Mouse (Mus musculus) kidney, embryonic 14.5 days (tissue): ENCODE measurements at regions not wholly inside any gene's neighbourhood (a gene's known extent, or its start where the extent isn't known, plus 50 kb on each side); places are given as distances from the start of the nearest gene placed in this dataset.
A peak's percentile ranks its signal among the peaks of the same experiment; 100 is the strongest.

Experiments
- ATAC-seq: fragments of 200-750 bp; cut with Nextera tagmentation; 2 replicates; pipeline ENCODE4 v1.8.0; 2017; ENCODE audit warnings: moderate number of reproducible peaks, mild to moderate bottlenecking, moderate TSS enrichment, moderate library complexity; ENCODE audit not compliant: low FRiP score, low TSS enrichment
- H3K27ac ChIP-seq: fragments of 300-500 bp; sonication (generic); 2 replicates; pipeline ENCODE4 v1.5.1; 2014; ENCODE audit warnings: low read depth, mild to moderate bottlenecking, low read length, moderate library complexity, mixed read lengths
- H3K27me3 ChIP-seq: fragments of 300-500 bp; sonication (generic); 2 replicates; pipeline ENCODE4 v1.6.1; 2014; ENCODE audit warnings: mild to moderate bottlenecking, low read length; ENCODE audit not compliant: control insufficient read depth, insufficient read depth
- H3K36me3 ChIP-seq: fragments of 300-500 bp; sonication (generic); 2 replicates; pipeline ENCODE4 v1.6.1; 2014; ENCODE audit warnings: low read length, mixed read lengths; ENCODE audit not compliant: control insufficient read depth, insufficient read depth
- H3K4me1 ChIP-seq: fragments of 300-500 bp; sonication (generic); 2 replicates; pipeline ENCODE4 v1.6.1; 2014; ENCODE audit warnings: low read length, mixed read lengths; ENCODE audit not compliant: control insufficient read depth, insufficient read depth
- H3K4me2 ChIP-seq: fragments of 300-500 bp; sonication (generic); replicated peaks from 2 replicates; pipeline ENCODE4 v1.6.1; 2014; ENCODE audit warnings: low read depth, mild to moderate bottlenecking, low read length
- H3K4me3 ChIP-seq: fragments of 300-500 bp; sonication (generic); 2 replicates; pipeline ENCODE4 v1.5.1; 2014; ENCODE audit warnings: mild to moderate bottlenecking, low read length
- H3K9ac ChIP-seq: fragments of 300-500 bp; sonication (generic); 2 replicates; pipeline ENCODE4 v1.6.1; 2014; ENCODE audit warnings: low read depth, mild to moderate bottlenecking, low read length, moderate library complexity
- H3K9me3 ChIP-seq: fragments of 300-500 bp; sonication (generic); 2 replicates; pipeline ENCODE4 v1.6.1; 2016; ENCODE audit warnings: low read length; ENCODE audit not compliant: control insufficient read depth
- WGBS: fragments of 180-500 bp; shearing (Covaris S2); extraction: QIAGEN DNeasy Blood & Tissue Kit; methylation state at CpG from one replicate; pipeline ENCODE4 v1.1.7; 2014; 5-methylcytosine and 5-hydroxymethylcytosine counted together

DNA sequence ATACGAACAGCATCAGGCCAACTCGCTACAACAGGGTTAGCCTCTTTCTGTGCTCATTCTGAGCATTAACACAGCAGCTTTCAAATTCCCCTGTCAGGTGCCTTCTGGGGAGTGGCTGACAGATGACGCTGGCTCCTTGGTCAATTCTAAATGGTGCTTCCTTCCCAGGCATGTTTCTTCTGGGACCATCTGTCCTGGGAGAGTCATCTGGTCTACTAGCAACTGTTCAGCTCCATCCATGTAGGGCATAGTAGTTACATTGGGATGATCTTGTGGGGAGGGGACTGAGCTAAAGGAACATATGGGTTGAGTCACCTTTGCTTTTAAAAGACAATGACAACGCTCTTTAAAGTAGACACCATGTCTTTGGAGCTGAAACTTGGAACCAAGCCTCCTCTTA is 183.5 kb downstream of the Fndc1 start:
- no peak overlapping the region for H3K9ac ChIP-seq
- no peaks in the 10 kb centered on the region for H3K4me1 ChIP-seq
- H3K36me3 ChIP-seq = no peaks in the 10 kb centered on the region
- no peaks in the 10 kb centered on the region for H3K9me3 ChIP-seq
- WGBS = 95% methylated on average over 4 of the region's 4 CpGs
- no peak overlapping the region for H3K4me2 ChIP-seq
- no peak for ATAC-seq
- H3K27me3 ChIP-seq = 0 out of 2 replicates have a peak, but pooled peaks cover 3% of the 10 kb centered on the region
- no peak overlapping the region for H3K4me3 ChIP-seq
- H3K27ac ChIP-seq = no peak overlapping the region

DNA sequence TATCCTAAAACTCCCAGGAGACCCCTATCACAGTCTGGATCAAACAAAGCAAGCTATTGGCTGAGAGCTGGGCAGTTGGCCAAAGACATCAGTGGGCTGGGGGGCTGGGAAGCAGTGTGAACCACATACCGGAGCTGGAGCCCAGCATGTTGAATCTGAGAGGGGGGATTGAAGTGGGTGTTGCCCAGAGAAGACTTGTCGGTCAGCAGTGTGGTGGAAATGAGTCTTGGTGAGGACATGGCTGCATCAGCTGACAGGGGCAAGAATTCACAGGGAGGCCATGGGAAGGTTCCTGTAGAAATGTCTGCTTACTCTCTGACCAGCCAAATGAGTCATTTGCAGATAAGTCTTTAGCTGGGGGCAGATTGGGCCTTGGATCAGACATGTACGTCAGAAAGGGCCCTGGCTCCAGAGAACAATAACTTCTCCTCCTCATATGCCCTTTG is 184.6 kb downstream of the Fndc1 start:
- H3K9me3 ChIP-seq = no peaks in the 10 kb centered on the region
- H3K36me3 ChIP-seq = no peaks in the 10 kb centered on the region
- WGBS = 25% methylated on average over 3 of the region's 3 CpGs
- H3K4me2 ChIP-seq = no peak overlapping the region
- peak; percentile 86 for ATAC-seq
- no peak overlapping the region for H3K27ac ChIP-seq
- no peaks in the 10 kb centered on the region for H3K4me1 ChIP-seq
- H3K9ac ChIP-seq = no peak overlapping the region
- H3K4me3 ChIP-seq = no peak overlapping the region
- H3K27me3 ChIP-seq = 0 out of 2 replicates have a peak, but pooled peaks cover 3% of the 10 kb centered on the region

DNA sequence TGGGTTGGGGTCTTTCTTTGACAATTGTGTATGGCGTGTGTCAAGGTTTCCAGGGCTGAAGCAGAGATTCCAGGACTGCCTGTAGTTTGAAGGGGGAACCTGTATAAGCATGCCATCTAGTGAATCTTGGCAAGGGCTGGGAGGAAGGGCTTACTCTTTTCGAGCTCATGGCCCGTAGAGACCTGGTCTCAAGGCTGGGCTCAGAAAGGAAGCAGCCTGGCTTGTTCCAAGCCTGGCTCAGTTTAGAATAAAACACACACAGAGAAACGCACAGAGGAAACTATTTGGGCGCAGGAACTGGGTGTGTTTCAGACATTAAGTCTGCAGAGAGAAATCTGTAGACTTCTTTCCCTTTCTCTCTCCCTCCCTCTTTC is 192.8 kb downstream of the Fndc1 start:
- no peak overlapping the region for H3K27ac ChIP-seq
- ATAC-seq = no peak

DNA sequence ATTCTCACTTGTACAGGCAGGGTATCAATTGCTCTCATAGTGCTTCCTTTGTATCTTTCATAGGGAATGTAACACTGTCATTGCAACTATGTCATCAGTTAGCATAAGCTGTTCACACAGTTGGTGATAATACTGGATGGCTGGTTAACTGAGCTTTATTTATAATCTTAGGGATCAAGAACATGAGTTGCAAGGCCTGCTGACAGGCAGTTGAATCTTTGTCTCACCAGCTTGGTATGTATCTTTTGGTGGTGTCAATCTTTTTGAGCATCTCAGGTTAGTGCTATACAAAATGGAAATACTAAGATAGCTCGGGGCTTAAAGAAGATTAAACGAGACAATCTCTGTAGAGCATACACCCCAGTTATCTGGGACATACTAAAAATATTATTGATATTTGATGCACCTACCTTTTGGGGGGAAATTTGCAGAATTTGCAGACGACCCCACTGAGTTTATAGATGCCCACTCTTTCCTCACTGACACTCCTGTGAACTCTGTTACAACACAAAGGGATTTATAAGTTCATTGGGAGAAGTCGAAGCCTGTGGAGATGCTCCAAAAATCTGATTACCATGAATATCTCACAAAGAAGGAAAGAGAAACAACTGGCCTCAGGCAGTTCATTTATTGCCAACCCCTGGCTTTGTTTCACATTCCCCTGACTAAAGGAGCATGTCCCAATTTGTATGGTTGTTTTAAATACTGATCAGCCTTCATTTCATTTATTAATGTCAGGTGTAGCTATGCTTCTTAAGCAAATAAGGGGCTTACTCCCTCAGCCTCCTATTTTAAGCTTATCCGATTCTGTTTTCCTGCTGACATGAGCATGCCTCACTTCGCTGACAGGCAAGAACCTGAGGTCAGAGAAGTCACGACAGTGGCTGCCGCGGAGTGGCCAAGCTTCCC is 193.5 kb downstream of the Fndc1 start:
- Histone ChIP-seq H3K36me3 (no peaks in the 10 kb centered on the region), H3K4me1 (no peaks in the 10 kb centered on the region), H3K4me2 (no peak overlapping the region), H3K9ac (no peak overlapping the region), H3K27ac (no peak overlapping the region), H3K4me3 (no peak overlapping the region), H3K9me3 (0 out of 2 replicates have a peak, but pooled peaks cover 3% of the 10 kb centered on the region), H3K27me3 (no peaks in the 10 kb centered on the region)
- 67% methylated on average over 9 of the region's 9 CpGs for WGBS
- no peak for ATAC-seq

More for the DNA sequence above, 192.8 kb downstream of the Fndc1 start:
- H3K9ac ChIP-seq = no peak overlapping the region
- 0 out of 2 replicates have a peak, but pooled peaks cover under 1% of the 10 kb centered on the region for H3K9me3 ChIP-seq
- no peaks in the 10 kb centered on the region for H3K27me3 ChIP-seq
- WGBS = 62% methylated on average over 5 of the region's 5 CpGs
- no peaks in the 10 kb centered on the region for H3K36me3 ChIP-seq
- H3K4me1 ChIP-seq = no peaks in the 10 kb centered on the region
- no peak overlapping the region for H3K4me3 ChIP-seq
- no peak overlapping the region for H3K4me2 ChIP-seq

DNA sequence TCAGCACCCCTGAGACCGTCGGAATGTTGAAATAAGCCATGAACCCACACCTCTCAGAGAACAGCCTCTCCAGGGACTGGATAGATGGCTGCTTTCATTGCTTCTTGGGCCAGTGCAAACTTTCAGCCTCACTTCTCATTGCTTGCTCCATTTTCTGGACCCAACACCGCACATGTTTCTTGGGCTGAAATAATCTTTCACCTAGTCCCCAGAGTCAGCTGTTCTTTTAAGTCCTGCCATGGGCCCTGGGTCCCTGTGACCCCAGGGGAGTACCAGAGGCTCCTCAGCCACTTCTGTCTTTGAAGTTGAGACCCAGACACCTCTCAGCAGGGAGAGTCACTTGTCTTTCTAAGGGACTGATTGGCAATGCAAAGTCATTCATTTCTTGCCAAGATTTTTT is 201.4 kb downstream of the Fndc1 start:
- Histone ChIP-seq H3K36me3 (no peaks in the 10 kb centered on the region), H3K4me3 (no peak overlapping the region), H3K4me1 (no peaks in the 10 kb centered on the region), H3K4me2 (no peak overlapping the region), H3K27me3 (no peaks in the 10 kb centered on the region), H3K9me3 (0 out of 2 replicates have a peak, but pooled peaks cover 3% of the 10 kb centered on the region), H3K9ac (no peak overlapping the region), H3K27ac (no peak overlapping the region)
- no peak for ATAC-seq
- 64% methylated on average over 3 of the region's 3 CpGs for WGBS

DNA sequence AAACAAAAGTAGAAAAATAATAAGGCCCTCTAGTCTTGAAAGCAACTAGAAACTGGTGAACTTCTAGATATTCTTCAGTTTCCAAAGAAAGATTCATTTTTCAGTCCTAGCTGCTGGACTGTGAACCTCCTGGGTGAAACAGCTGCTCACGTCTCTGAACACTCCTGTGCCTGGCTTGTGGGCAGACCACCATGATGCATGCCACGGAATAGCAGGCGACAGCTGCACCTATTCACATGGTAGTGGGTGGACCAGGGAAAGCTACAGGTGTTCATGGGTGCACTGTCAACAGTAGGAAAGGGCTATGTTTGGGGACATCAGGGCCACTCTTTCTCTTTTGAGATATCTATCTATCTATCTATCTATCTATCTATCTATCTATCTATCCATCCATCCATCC is 203.7 kb downstream of the Fndc1 start:
- ATAC-seq = no peak
- Histone ChIP-seq H3K4me3 (no peak overlapping the region), H3K36me3 (no peaks in the 10 kb centered on the region), H3K4me2 (no peak overlapping the region), H3K27me3 (no peaks in the 10 kb centered on the region), H3K9ac (no peak overlapping the region), H3K27ac (no peak overlapping the region), H3K9me3 (no peaks in the 10 kb centered on the region), H3K4me1 (no peaks in the 10 kb centered on the region)
- 85% methylated on average over 3 of the region's 3 CpGs for WGBS

DNA sequence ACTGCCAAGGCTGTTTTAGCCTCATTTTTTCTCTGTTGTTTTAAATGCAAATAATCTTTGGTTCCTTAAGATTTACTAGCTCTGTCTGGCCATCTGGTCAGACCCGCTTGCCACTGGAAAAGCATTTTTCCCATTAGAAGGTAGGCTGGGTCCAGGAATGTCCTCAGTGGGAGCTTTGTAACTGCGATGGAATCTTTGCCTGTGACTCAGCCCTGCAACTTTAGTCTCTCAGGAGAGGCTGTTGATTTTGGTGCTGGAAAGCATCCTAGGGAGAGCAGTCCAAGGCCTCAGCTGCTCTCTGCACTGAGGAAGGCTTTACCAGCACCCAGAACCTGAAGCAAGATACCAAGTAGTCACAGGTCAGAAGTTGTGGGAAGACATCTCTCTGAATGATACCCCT is 205.8 kb downstream of the Fndc1 start:
- H3K36me3 ChIP-seq = no peaks in the 10 kb centered on the region
- no peaks in the 10 kb centered on the region for H3K27me3 ChIP-seq
- no peaks in the 10 kb centered on the region for H3K9me3 ChIP-seq
- H3K27ac ChIP-seq = no peak overlapping the region
- no peak overlapping the region for H3K4me2 ChIP-seq
- H3K9ac ChIP-seq = no peak overlapping the region
- no peak overlapping the region for H3K4me3 ChIP-seq
- H3K4me1 ChIP-seq = no peaks in the 10 kb centered on the region
- WGBS = 77% methylated on average over 2 of the region's 2 CpGs
- ATAC-seq = no peak

DNA sequence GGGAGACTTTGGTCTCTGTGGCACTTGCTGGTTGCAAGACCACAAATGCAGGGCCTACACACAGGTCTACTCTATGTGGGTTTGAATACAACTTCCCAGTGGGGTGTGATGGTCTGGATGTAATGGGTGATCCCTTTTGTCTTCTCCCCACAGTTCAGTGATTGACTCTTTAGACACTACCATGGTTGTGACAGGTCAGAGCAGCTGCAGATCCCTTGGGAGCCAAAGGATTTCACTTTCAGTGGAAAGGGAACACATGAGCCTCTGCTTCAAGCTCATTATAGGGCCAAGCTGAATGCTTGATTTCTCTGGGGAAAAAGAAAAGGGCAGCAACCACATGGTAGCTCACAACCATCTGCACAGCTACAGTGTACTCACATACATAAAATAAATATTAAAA is 206.9 kb downstream of the Fndc1 start:
- H3K4me3 ChIP-seq = no peak overlapping the region
- H3K27me3 ChIP-seq = no peaks in the 10 kb centered on the region
- no peak overlapping the region for H3K9ac ChIP-seq
- no peak for ATAC-seq
- no peaks in the 10 kb centered on the region for H3K9me3 ChIP-seq
- H3K36me3 ChIP-seq = no peaks in the 10 kb centered on the region
- no peaks in the 10 kb centered on the region for H3K4me1 ChIP-seq
- no peak overlapping the region for H3K27ac ChIP-seq
- H3K4me2 ChIP-seq = no peak overlapping the region

DNA sequence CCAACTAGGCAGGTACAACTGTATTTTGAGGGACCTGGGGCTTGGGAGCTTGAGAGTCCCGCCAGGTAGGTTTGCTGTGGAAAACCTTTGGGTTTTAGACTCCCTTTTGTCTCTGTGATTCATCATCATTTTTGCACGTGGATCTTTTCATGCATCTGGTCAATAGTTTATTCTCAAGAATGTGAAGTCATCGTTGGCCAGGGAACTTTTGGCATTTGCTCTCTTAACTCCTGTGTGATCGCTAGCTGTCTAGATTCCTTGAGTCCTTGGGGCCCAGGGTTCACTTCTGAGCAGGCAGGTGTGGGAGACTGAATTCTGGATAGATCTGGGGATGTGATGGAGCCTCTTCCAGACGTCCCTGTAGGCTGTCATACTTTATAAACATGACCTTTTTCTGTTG is 207.5 kb downstream of the Fndc1 start:
- no peak overlapping the region for H3K4me3 ChIP-seq
- no peak overlapping the region for H3K9ac ChIP-seq
- no peak overlapping the region for H3K27ac ChIP-seq
- H3K27me3 ChIP-seq = no peaks in the 10 kb centered on the region
- 77% methylated on average over 5 of the region's 5 CpGs for WGBS
- no peaks in the 10 kb centered on the region for H3K9me3 ChIP-seq
- no peaks in the 10 kb centered on the region for H3K36me3 ChIP-seq
- no peak overlapping the region for H3K4me2 ChIP-seq
- ATAC-seq = no peak
- no peaks in the 10 kb centered on the region for H3K4me1 ChIP-seq
